Mouse (Mus musculus): ENCODE results near the gene Rgl2.

The Rgl2 gene

GRCm38 (mm10) chr17:33908331-33909076 lies 20.8 kb upstream of the Rgl2 start:
- in situ Hi-C loops (cut with MseI, MboI) = no loop called here

GRCm38 (mm10) chr17:33909077-33909868 lies 20.1 kb upstream of the Rgl2 start, which contains the start of gene Daxx:
Gene Daxx (plus strand): TSS chr17:33909414.
- in situ Hi-C loops (cut with MseI, MboI) = no loop called here

- in situ Hi-C loops (cut with MseI, MboI) = no loop called here
These were observed 19.5 kb upstream of the Rgl2 start for GRCm38 (mm10) chr17:33909869-33910250.

- in situ Hi-C loops (cut with MseI, MboI) = no loop called here
These were observed 18.8 kb upstream of the Rgl2 start for GRCm38 (mm10) chr17:33910346-33911051.

- in situ Hi-C loops (cut with MseI, MboI) = no loop called here
These were observed 18.1 kb upstream of the Rgl2 start for GRCm38 (mm10) chr17:33911052-33911812.

GRCm38 (mm10) chr17:33911813-33912414 lies 17.4 kb upstream of the Rgl2 start:
- in situ Hi-C loops (cut with MseI, MboI) = no loop called here

GRCm38 (mm10) chr17:33913264-33913663 lies 16.1 kb upstream of the Rgl2 start:
- in situ Hi-C loops (cut with MseI, MboI) = no loop called here

GRCm38 (mm10) chr17:33913905-33914304 lies 15.4 kb upstream of the Rgl2 start:
- in situ Hi-C loops (cut with MseI, MboI) = no loop called here

- in situ Hi-C loops (cut with MseI, MboI) = no loop called here
These were observed 14.4 kb upstream of the Rgl2 start for GRCm38 (mm10) chr17:33914969-33915391.

- in situ Hi-C loops (cut with MseI, MboI) = no loop called here
These were observed 13.6 kb upstream of the Rgl2 start, which contains the start of the genes Tapbp and Zbtb22 for GRCm38 (mm10) chr17:33915671-33916250. Gene Tapbp (plus strand): TSS chr17:33915899. Gene Zbtb22 (plus strand): TSS chr17:33915904.

GRCm38 (mm10) chr17:33916294-33916693 lies 13.0 kb upstream of the Rgl2 start:
- in situ Hi-C loops (cut with MseI, MboI) = no loop called here

- in situ Hi-C loops (cut with MseI, MboI) = no loop called here
These were observed 12.3 kb upstream of the Rgl2 start for GRCm38 (mm10) chr17:33916847-33917655.

GRCm38 (mm10) chr17:33917656-33918292 lies 11.6 kb upstream of the Rgl2 start:
- in situ Hi-C loops (cut with MseI, MboI) = no loop called here

GRCm38 (mm10) chr17:33918293-33919203 lies 10.8 kb upstream of the Rgl2 start:
- in situ Hi-C loops (cut with MseI, MboI) = no loop called here

- in situ Hi-C loops (cut with MseI, MboI) = no loop called here
These were observed 9.7 kb upstream of the Rgl2 start for GRCm38 (mm10) chr17:33919351-33920281.

GRCm38 (mm10) chr17:33920282-33921097 lies 8.9 kb upstream of the Rgl2 start:
- in situ Hi-C loops (cut with MseI, MboI) = no loop called here
